Mouse (Mus musculus) C2C12 (cell line): Measurements from ENCODE around the gene Nop53. TPM values are rescaled to one million over a fixed set of nuclear protein-coding genes. Genes with fewer than 3 reads are reported as not detected.

Experiments used
- H3K27me3 ChIP-seq: one replicate; pipeline ENCODE4 v1.6.1; 2011; ENCODE audit not compliant: control insufficient read depth, insufficient read depth, insufficient read length
- H3K36me3 ChIP-seq: one replicate; pipeline ENCODE4 v1.6.1; 2011; ENCODE audit not compliant: control insufficient read depth, insufficient read depth
- H3K4me3 ChIP-seq: one replicate; pipeline ENCODE4 v1.5.1; 2011; ENCODE audit warnings: mild to moderate bottlenecking, control low read depth; ENCODE audit not compliant: poor library complexity, insufficient read depth, severe bottlenecking
- H3K79me2 ChIP-seq: one replicate; pipeline ENCODE4 v1.6.1; 2011; ENCODE audit not compliant: control insufficient read depth, insufficient read depth
- H3K79me3 ChIP-seq: one replicate; pipeline ENCODE4 v1.6.1; 2011; ENCODE audit warnings: low read depth, control low read depth
- H3ac ChIP-seq: one replicate; pipeline ENCODE3; 2011; ENCODE audit warnings: low read depth; ENCODE audit not compliant: control insufficient read depth, insufficient read length
- CEBPB ChIP-seq: IDR thresholded peaks from one replicate; pipeline ENCODE4 v1.6.1; 2011; ENCODE audit warnings: low read depth, mild to moderate bottlenecking, control low read depth, moderate library complexity
- CTCF ChIP-seq: IDR thresholded peaks from one replicate; pipeline ENCODE4 v1.5.1; 2011; ENCODE audit not compliant: control insufficient read depth, insufficient read depth, insufficient read length
- FOSL1 ChIP-seq: IDR thresholded peaks from one replicate; pipeline ENCODE4 v1.8.0; 2011; ENCODE audit warnings: mild to moderate bottlenecking, low read length; ENCODE audit not compliant: poor library complexity, insufficient read depth, severe bottlenecking
- MAX ChIP-seq: IDR thresholded peaks from one replicate; pipeline ENCODE4 v1.6.1; 2011; ENCODE audit warnings: mild to moderate bottlenecking, control low read depth
- MYOD1 ChIP-seq: IDR thresholded peaks from one replicate; pipeline ENCODE4 v1.6.1; 2011; ENCODE audit warnings: low read depth; ENCODE audit not compliant: control insufficient read depth, insufficient read length
- MYOG ChIP-seq: IDR thresholded peaks from one replicate; pipeline ENCODE4 v1.6.1; 2011; ENCODE audit not compliant: control insufficient read depth, insufficient read length; ENCODE audit errors: extremely low read depth
- USF1 ChIP-seq: IDR thresholded peaks from one replicate; pipeline ENCODE4 v1.6.1; 2011; ENCODE audit warnings: low read depth, mild to moderate bottlenecking, control low read depth, moderate library complexity
- polyA plus RNA-seq: library from polyadenylated mRNA; unstranded; fragments of >200 nt; fragmentation: generic; extraction: Trizol; gene quantifications from one replicate; pipeline ENCODE4 v1.2.1, GENCODE M21; 2012; ENCODE audit warnings: missing spikeins

Gene Nop53
- polyA plus RNA-seq, 1 experiment, result 228 TPM

GRCm38 (mm10) chr7:15914751-15915150 is 31.1 kb downstream of the Nop53 start:
- Histone ChIP-seq H3K4me3 (no peak overlapping the region), H3K36me3 (peaks cover 18% of the 10 kb centered on the region), H3ac (no peak overlapping the region), H3K79me3 (peaks cover under 1% of the 10 kb centered on the region), H3K79me2 (peaks cover 8% of the 10 kb centered on the region), H3K27me3 (no peaks in the 10 kb centered on the region)
- TF ChIP-seq MYOD1 (no peak), FOSL1 (no peak), MAX (no peak), CTCF (no peak), USF1 (no peak), CEBPB (no peak), MYOG (no peak)

DNA sequence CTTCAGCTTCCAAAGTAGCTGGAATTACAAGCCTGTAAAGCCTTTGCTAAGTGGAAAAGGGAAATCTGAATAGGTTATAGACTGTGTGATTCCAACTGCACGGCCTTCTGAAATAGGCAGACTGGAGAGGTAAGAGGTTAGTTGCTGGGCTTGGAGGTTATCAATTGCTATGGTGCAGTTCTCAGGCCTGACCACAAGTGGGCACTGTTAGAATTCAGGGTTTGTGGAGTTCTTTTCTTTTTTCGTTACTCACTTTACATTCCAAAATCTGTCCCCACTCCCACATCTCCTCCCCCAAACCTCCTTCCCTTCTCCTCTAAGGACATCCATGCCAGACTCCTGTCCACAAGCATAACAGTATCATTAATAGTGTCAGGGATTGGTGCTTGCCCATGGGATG is 31.6 kb downstream of the Nop53 start:
- Histone ChIP-seq H3K79me2 (peaks cover 3% of the 10 kb centered on the region), H3K4me3 (no peak overlapping the region), H3ac (no peak overlapping the region), H3K79me3 (no peaks in the 10 kb centered on the region), H3K36me3 (peaks cover 17% of the 10 kb centered on the region), H3K27me3 (no peaks in the 10 kb centered on the region)
- TF ChIP-seq USF1 (no peak), CTCF (peak; percentile 8)

GRCm38 (mm10) chr7:15912183-15912582 is 33.7 kb downstream of the Nop53 start:
- Histone ChIP-seq H3K79me2 (no peaks in the 10 kb centered on the region), H3K79me3 (no peaks in the 10 kb centered on the region), H3K4me3 (no peak overlapping the region), H3K27me3 (peaks cover 4% of the 10 kb centered on the region), H3ac (no peak overlapping the region), H3K36me3 (peaks cover 7% of the 10 kb centered on the region)
- TF ChIP-seq MAX (no peak), MYOD1 (no peak), CTCF (peak; percentile 51)

- H3K79me2 ChIP-seq, result no peaks in the 10 kb centered on the region
- TF ChIP-seq MYOD1 (no peak), CTCF (no peak), CEBPB (no peak), MAX (no peak), USF1 (no peak), FOSL1 (no peak), MYOG (no peak)
- H3ac ChIP-seq, result no peak overlapping the region
- H3K36me3 ChIP-seq, result no peaks in the 10 kb centered on the region
- no peaks in the 10 kb centered on the region for H3K79me3 ChIP-seq
- no peak overlapping the region for H3K4me3 ChIP-seq
- peaks cover 14% of the 10 kb centered on the region for H3K27me3 ChIP-seq
Measured at GRCm38 (mm10) chr7:15910521-15910920, 35.4 kb downstream of the Nop53 start.

DNA sequence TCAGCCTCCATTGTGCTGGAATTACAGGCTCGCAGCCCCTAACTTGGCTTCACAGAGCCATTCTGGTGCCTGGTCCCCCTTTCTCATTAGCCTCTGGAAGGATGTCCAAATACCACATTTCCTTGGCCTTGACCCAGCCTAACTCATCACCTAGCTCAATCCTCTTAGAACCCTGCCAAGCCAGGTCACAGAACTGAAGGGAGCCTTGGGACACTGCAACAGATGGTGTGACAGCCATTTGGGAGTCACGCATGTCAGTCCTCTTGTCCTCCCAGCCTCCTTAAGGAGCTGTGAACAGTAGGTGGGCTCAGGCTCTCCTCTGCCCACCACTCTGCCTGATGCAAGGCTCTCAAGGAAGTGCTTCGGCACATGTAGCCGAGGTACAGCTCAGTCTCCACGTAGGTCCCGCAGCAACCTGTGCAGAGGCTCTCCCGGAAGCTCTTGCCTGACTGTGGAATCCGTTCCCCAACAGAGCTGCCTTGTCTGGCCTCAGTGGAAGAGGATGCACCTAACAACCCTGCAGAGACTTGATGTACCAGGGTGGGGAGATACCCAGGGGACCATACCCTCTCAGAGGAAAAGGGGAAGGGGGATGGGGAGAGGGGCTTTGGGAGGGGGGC is 37.8 kb downstream of the Nop53 start:
- Histone ChIP-seq H3K79me3 (no peaks in the 10 kb centered on the region), H3K36me3 (no peaks in the 10 kb centered on the region), H3ac (no peak overlapping the region), H3K4me3 (no peak overlapping the region), H3K27me3 (peaks cover 22% of the 10 kb centered on the region), H3K79me2 (no peaks in the 10 kb centered on the region)
- TF ChIP-seq USF1 (no peak), CTCF (no peak), MYOG (no peak), FOSL1 (no peak), MYOD1 (no peak), MAX (no peak), CEBPB (no peak)

GRCm38 (mm10) chr7:15906602-15907001 is 39.3 kb downstream of the Nop53 start:
- Histone ChIP-seq H3K4me3 (no peak overlapping the region), H3ac (no peak overlapping the region), H3K36me3 (no peaks in the 10 kb centered on the region), H3K79me2 (no peaks in the 10 kb centered on the region), H3K79me3 (no peaks in the 10 kb centered on the region), H3K27me3 (peaks cover 26% of the 10 kb centered on the region)
- no peak for TF ChIP-seq CEBPB
- no peak for TF ChIP-seq CTCF
- TF ChIP-seq MYOG, result no peak
- TF ChIP-seq MAX, result no peak
- no peak for TF ChIP-seq USF1
- no peak for TF ChIP-seq MYOD1
- no peak for TF ChIP-seq FOSL1
